Mouse (Mus musculus): ENCODE results near the gene Lcn12. TPM values are rescaled to one million over a fixed set of nuclear protein-coding genes. Genes with fewer than 3 reads are reported as not detected.

Lcn12 gene
- polyA plus RNA-seq, 1 experiment from 2014 or later, result not detected

DNA sequence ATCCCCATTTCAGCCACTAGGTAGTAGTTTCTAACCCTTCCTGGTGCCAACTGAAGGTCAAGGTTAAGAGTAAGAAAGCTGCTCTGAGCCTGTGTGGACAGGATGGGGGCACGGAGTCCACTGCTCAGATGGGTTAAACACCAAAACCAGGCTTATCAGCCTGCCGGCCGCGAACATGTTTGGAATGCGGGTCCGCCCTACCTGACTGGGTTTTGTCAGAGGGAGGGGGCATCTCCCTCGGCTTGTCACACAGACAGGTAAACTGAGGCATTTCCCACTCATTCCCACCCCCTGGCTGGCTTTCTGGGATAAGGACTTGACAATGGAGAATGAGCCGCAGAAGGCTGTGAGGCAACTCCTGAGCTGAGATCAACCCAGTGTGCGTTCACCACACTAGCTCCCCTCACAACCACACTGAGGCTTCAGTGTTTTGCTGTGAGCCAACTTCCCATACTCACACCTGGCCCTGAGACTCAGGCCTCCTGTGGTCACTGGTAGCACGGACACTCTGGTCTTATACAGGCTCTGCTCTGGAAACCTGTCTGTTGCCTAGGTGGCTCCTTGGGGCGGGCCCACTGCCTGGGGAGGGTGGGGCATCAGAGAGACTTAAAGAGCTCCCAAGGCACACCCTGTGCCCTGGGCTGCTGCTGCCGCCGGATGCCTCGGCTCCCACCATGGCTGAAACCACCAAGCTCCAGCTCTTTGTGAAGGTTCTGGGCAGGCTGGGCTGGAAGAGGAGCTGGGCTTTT, 37.3 kb downstream of the Lcn12 start, which contains the start of gene Clic3:
Gene Clic3, plus strand, starts transcription at position 634 of the 749 bp plus-strand sequence.
- H3K27me3 ChIP-seq (ENCODE audit: control insufficient read depth, insufficient read depth, low read length), result no peaks in the 10 kb centered on the region
- H3K9ac ChIP-seq (ENCODE audit: low read length), result no peak within 1 kb of the TSS
- WGBS, result 43% methylated on average over 14 of the region's 14 CpGs
- no peak within 1 kb of the TSS for H3K4me3 ChIP-seq (ENCODE audit: low read length)
- H3K27ac ChIP-seq (ENCODE audit: low read length), result no peak within 1 kb of the TSS
- H3K36me3 ChIP-seq (ENCODE audit: control insufficient read depth, insufficient read depth), result no peaks in the 10 kb centered on the region; the same call in 1 of the 2 replicates
- no peak for ATAC-seq (replicated peaks; ENCODE audit: extremely low read depth, insufficient read depth, low FRiP score)
- H3K4me1 ChIP-seq (ENCODE audit: control insufficient read depth, insufficient read depth, low read length), result peaks cover 22% of the 10 kb centered on the region
- H3K4me2 ChIP-seq (ENCODE audit: low read depth, low read length), result no peak within 1 kb of the TSS
- no peaks in the 10 kb centered on the region for H3K9me3 ChIP-seq (replicated peaks; ENCODE audit: control insufficient read depth, low read length)

DNA sequence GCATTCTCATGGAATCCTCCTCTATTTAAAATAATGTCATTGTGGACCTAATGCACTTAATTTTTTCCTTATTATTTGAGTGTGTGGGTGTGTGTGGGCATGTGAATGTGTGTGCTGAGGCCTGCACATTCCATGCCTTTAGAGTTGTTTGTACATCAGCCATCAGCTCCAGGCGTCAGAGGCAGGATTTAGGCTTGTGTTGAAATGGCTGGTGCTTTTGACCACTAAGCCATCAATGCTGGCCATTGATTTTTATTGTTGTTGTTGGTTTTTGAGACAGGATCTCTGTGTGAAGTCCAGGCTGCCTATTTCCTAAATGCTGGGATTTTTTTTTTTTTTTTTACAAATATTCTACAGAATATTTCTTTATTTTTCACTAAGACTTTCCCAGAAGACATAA, 40.8 kb downstream of the Lcn12 start:
- Histone ChIP-seq H3K9me3 (replicated peaks; ENCODE audit: control insufficient read depth, low read length) (no peaks in the 10 kb centered on the region), H3K4me2 (ENCODE audit: low read depth, low read length) (no peak overlapping the region), H3K4me1 (ENCODE audit: control insufficient read depth, insufficient read depth, low read length) (0 out of 2 replicates have a peak, but pooled peaks cover 4% of the 10 kb centered on the region), H3K9ac (ENCODE audit: low read length) (no peak overlapping the region), H3K36me3 (ENCODE audit: control insufficient read depth, insufficient read depth) (no peaks in the 10 kb centered on the region; the same call in 1 of the 2 replicates), H3K27me3 (ENCODE audit: control insufficient read depth, insufficient read depth, low read length) (no peaks in the 10 kb centered on the region), H3K4me3 (ENCODE audit: low read length) (no peak overlapping the region), H3K27ac (ENCODE audit: low read length) (no peak overlapping the region)
- WGBS, result 56% methylated on average over 1 of the region's 1 CpGs
- no peak for ATAC-seq (replicated peaks; ENCODE audit: extremely low read depth, insufficient read depth, low FRiP score)

DNA sequence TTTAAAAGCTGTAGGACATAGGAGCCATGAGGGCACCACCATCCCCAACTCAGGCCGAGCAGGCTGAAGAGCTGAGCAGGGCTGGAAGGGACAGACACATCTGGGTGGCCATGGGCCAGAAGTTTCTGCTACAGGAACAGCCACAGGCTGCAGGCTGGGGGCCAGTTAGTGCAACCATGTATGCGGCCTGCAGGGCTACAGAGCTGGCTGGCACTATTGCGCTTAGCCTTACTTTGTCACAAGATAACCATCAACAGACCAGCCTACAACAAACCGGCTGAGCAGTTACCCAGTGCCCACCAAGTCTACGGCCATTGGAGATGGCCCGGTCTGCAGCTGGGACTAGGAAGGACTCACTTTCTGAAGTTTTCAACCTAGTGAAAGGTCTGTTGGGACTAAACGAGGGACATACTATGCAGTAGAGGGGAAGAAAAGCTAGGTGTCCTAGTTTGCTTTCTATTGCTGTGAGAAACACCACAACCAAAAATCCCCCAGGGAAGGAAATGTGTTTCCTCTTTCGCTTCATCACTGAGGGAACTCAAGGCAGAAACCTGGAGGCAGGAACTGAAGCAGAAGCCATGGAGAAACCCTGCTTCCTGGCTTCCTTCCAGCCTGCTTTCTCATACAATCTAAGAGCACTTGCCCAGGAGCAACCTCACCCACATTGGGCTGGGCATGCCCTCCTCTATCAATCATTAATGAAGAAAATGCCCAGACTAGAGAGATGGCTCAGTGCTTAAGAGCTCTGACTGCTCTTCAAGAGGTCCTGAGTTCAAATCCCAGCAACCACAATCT, 42.7 kb downstream of the Lcn12 start:
- Histone ChIP-seq H3K27ac (ENCODE audit: low read length) (no peak overlapping the region), H3K9me3 (replicated peaks; ENCODE audit: control insufficient read depth, low read length) (no peaks in the 10 kb centered on the region), H3K4me1 (ENCODE audit: control insufficient read depth, insufficient read depth, low read length) (0 out of 2 replicates have a peak, but pooled peaks cover 2% of the 10 kb centered on the region), H3K4me3 (ENCODE audit: low read length) (no peak overlapping the region), H3K36me3 (ENCODE audit: control insufficient read depth, insufficient read depth) (no peaks in the 10 kb centered on the region), H3K4me2 (ENCODE audit: low read depth, low read length) (no peak overlapping the region), H3K9ac (ENCODE audit: low read length) (no peak overlapping the region), H3K27me3 (ENCODE audit: control insufficient read depth, insufficient read depth, low read length) (no peaks in the 10 kb centered on the region)
- 78% methylated on average over 8 of the region's 8 CpGs for WGBS
- ATAC-seq (replicated peaks; ENCODE audit: extremely low read depth, insufficient read depth, low FRiP score), result no peak

DNA sequence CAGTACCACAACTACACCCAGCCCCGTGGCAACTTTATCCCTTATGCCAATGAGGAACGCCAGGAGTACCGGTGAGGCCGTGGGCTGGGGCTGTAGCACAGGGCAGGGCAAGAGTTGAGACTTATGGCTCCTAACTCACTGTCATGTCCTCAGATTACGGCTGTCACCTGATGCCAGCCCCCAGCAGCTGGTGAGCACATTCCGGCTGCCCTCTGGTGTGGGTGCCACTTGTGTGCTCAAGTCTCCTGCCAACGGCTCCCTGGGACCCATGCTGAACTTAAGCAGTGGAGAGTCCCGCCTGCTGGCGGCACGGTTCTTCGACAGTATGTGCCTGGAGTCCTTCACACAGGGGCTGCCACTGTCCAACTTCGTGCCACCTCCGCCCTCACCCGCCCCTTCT, 51.0 kb downstream of the Lcn12 start:
- H3K4me1 ChIP-seq (ENCODE audit: control insufficient read depth, insufficient read depth, low read length), result no peaks in the 10 kb centered on the region
- no peak overlapping the region for H3K4me3 ChIP-seq (ENCODE audit: low read length)
- H3K9ac ChIP-seq (ENCODE audit: low read length), result no peak overlapping the region

DNA sequence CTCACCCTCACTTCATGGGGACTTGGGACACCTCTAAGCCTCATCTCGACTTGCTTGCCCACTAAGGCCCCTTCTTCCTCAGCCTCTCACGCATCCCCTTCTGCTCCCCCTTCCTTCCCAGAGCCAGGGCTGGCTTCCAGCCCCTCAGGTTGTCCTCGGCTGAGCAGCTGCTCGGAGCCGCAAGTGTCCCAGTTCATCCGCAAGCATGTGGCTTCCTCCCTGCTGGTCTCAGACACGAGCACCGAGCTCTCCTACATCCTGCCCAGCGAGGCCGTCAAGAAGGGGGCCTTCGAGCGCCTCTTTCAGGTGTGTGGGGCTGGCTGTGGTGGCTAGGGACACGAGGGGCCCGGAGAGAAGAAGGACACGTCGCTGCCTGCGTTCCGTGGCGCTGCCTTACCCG, 52.6 kb downstream of the Lcn12 start:
- 81% methylated on average over 20 of the region's 20 CpGs for WGBS
- Histone ChIP-seq H3K36me3 (ENCODE audit: control insufficient read depth, insufficient read depth) (peaks cover 8% of the 10 kb centered on the region; the same call in 1 of the 2 replicates), H3K9me3 (replicated peaks; ENCODE audit: control insufficient read depth, low read length) (no peaks in the 10 kb centered on the region), H3K4me3 (ENCODE audit: low read length) (no peak overlapping the region), H3K9ac (ENCODE audit: low read length) (no peak overlapping the region), H3K27ac (ENCODE audit: low read length) (no peak overlapping the region), H3K4me1 (ENCODE audit: control insufficient read depth, insufficient read depth, low read length) (no peaks in the 10 kb centered on the region), H3K27me3 (ENCODE audit: control insufficient read depth, insufficient read depth, low read length) (no peaks in the 10 kb centered on the region), H3K4me2 (ENCODE audit: low read depth, low read length) (no peak overlapping the region)
- no peak for ATAC-seq (replicated peaks; ENCODE audit: extremely low read depth, insufficient read depth, low FRiP score)

More for the DNA sequence above, 51.0 kb downstream of the Lcn12 start:
- Histone ChIP-seq H3K27ac (ENCODE audit: low read length) (no peak overlapping the region), H3K27me3 (ENCODE audit: control insufficient read depth, insufficient read depth, low read length) (no peaks in the 10 kb centered on the region), H3K36me3 (ENCODE audit: control insufficient read depth, insufficient read depth) (peaks cover 8% of the 10 kb centered on the region; the same call in 1 of the 2 replicates), H3K4me2 (ENCODE audit: low read depth, low read length) (no peak overlapping the region), H3K9me3 (replicated peaks; ENCODE audit: control insufficient read depth, low read length) (no peaks in the 10 kb centered on the region)
- WGBS, result 85% methylated on average over 14 of the region's 14 CpGs
- ATAC-seq (replicated peaks; ENCODE audit: extremely low read depth, insufficient read depth, low FRiP score), result no peak

Small RNA genes lying within 50 kb of the gene (microRNA-seq; reads per million reads assigned to microRNA genes)
- not detected for gene Mir3087

Other genes starting within 250 kb of the Lcn12 start
- gene AL732309.1, start 247.0 kb downstream of the Lcn12 start, polyA plus RNA-seq (2015; fragmentation: Nextera tagmentation; extraction: Ambion mirVana), result 2.2 and 3.1 TPM in 2 replicates
- gene Tmem203, start 238.5 kb downstream of the Lcn12 start, polyA plus RNA-seq (2015; fragmentation: Nextera tagmentation; extraction: Ambion mirVana), result 15.1 and 16.4 TPM in 2 replicates
- 4.3 and 5.9 TPM in 2 replicates for gene Tprn, start 231.3 kb downstream of the Lcn12 start, polyA plus RNA-seq (2015; fragmentation: Nextera tagmentation; extraction: Ambion mirVana)
- 154 and 157 TPM in 2 replicates for gene Ssna1, start 221.5 kb downstream of the Lcn12 start, polyA plus RNA-seq (2015; fragmentation: Nextera tagmentation; extraction: Ambion mirVana)
- 80.5 and 86.6 TPM in 2 replicates for gene Anapc2, start 221.4 kb downstream of the Lcn12 start, polyA plus RNA-seq (2015; fragmentation: Nextera tagmentation; extraction: Ambion mirVana)
- not detected in 2 replicates for gene Tmem210, start 205.8 kb downstream of the Lcn12 start, polyA plus RNA-seq (2015; fragmentation: Nextera tagmentation; extraction: Ambion mirVana)
- gene Lrrc26, start 204.0 kb downstream of the Lcn12 start, polyA plus RNA-seq (2015; fragmentation: Nextera tagmentation; extraction: Ambion mirVana), result 0.89 and 1.2 TPM in 2 replicates
- 0.14 TPM in 1 of 2 replicates, not detected in the other for gene Grin1, start 174.7 kb downstream of the Lcn12 start, polyA plus RNA-seq (2015; fragmentation: Nextera tagmentation; extraction: Ambion mirVana)
- 24.7 and 28.4 TPM in 2 replicates for gene Man1b1, start 161.6 kb downstream of the Lcn12 start, polyA plus RNA-seq (2015; fragmentation: Nextera tagmentation; extraction: Ambion mirVana)
- gene Dpp7, start 137.6 kb downstream of the Lcn12 start, polyA plus RNA-seq (2015; fragmentation: Nextera tagmentation; extraction: Ambion mirVana), result 10.3 and 10.6 TPM in 2 replicates
- gene Uap1l1, start 128.2 kb downstream of the Lcn12 start, polyA plus RNA-seq (2015; fragmentation: Nextera tagmentation; extraction: Ambion mirVana), result 18.8 and 19.3 TPM in 2 replicates
- gene Sapcd2, start 121.6 kb downstream of the Lcn12 start, polyA plus RNA-seq (2015; fragmentation: Nextera tagmentation; extraction: Ambion mirVana), result 21.1 and 22.5 TPM in 2 replicates
- gene Entpd2, start 98.0 kb downstream of the Lcn12 start, polyA plus RNA-seq (2015; fragmentation: Nextera tagmentation; extraction: Ambion mirVana), result 3.4 and 4.0 TPM in 2 replicates
- gene Npdc1, start 94.6 kb downstream of the Lcn12 start, polyA plus RNA-seq (2015; fragmentation: Nextera tagmentation; extraction: Ambion mirVana), result 30.8 TPM in 2 replicates
- 0.35 and 0.46 TPM in 2 replicates for gene Fut7, start 70.6 kb downstream of the Lcn12 start, polyA plus RNA-seq (2015; fragmentation: Nextera tagmentation; extraction: Ambion mirVana)
- gene Abca2, start 65.2 kb downstream of the Lcn12 start, polyA plus RNA-seq (2015; fragmentation: Nextera tagmentation; extraction: Ambion mirVana), result 5.4 and 5.8 TPM in 2 replicates
- gene Clic3, start 37.1 kb downstream of the Lcn12 start, polyA plus RNA-seq (2015; fragmentation: Nextera tagmentation; extraction: Ambion mirVana), result 8.0 and 17.9 TPM in 2 replicates
- gene Paxx, start 32.8 kb downstream of the Lcn12 start, polyA plus RNA-seq (2015; fragmentation: Nextera tagmentation; extraction: Ambion mirVana), result 37.6 and 40.4 TPM in 2 replicates
- 192 and 202 TPM in 2 replicates for gene Ptgds, start 23.9 kb downstream of the Lcn12 start, polyA plus RNA-seq (2015; fragmentation: Nextera tagmentation; extraction: Ambion mirVana)
- gene Fbxw5, start 6.8 kb upstream of the Lcn12 start, polyA plus RNA-seq (2015; fragmentation: Nextera tagmentation; extraction: Ambion mirVana), result 92.1 and 97.8 TPM in 2 replicates
- 3.9 and 4.3 TPM in 2 replicates for gene C8g, start 7.8 kb upstream of the Lcn12 start, polyA plus RNA-seq (2015; fragmentation: Nextera tagmentation; extraction: Ambion mirVana)
- 27.0 and 27.3 TPM in 2 replicates for gene Traf2, start 53.0 kb upstream of the Lcn12 start, polyA plus RNA-seq (2015; fragmentation: Nextera tagmentation; extraction: Ambion mirVana)
- 288 and 303 TPM in 2 replicates for gene Edf1, start 63.9 kb upstream of the Lcn12 start, polyA plus RNA-seq (2015; fragmentation: Nextera tagmentation; extraction: Ambion mirVana)
- 2.7 and 19.0 TPM in 2 replicates for gene Mamdc4, start 80.9 kb upstream of the Lcn12 start, polyA plus RNA-seq (2015; fragmentation: Nextera tagmentation; extraction: Ambion mirVana)
- gene Phpt1, start 81.3 kb upstream of the Lcn12 start, polyA plus RNA-seq (2015; fragmentation: Nextera tagmentation; extraction: Ambion mirVana), result 180 and 190 TPM in 2 replicates
- 0.05 and 0.10 TPM in 2 replicates for gene Ajm1, start 87.8 kb upstream of the Lcn12 start, polyA plus RNA-seq (2015; fragmentation: Nextera tagmentation; extraction: Ambion mirVana)
- gene Rabl6, start 114.6 kb upstream of the Lcn12 start, polyA plus RNA-seq (2015; fragmentation: Nextera tagmentation; extraction: Ambion mirVana), result 42.7 and 48.9 TPM in 2 replicates
- gene Ccdc183, start 123.8 kb upstream of the Lcn12 start, polyA plus RNA-seq (2015; fragmentation: Nextera tagmentation; extraction: Ambion mirVana), result 0.07 and 0.11 TPM in 2 replicates
- gene Tmem141, start 128.1 kb upstream of the Lcn12 start, polyA plus RNA-seq (2015; fragmentation: Nextera tagmentation; extraction: Ambion mirVana), result 20.0 and 25.6 TPM in 2 replicates
- 3.6 and 6.3 TPM in 2 replicates for gene Fcna, start 134.1 kb upstream of the Lcn12 start, polyA plus RNA-seq (2015; fragmentation: Nextera tagmentation; extraction: Ambion mirVana)
- gene Lcn8, start 159.2 kb upstream of the Lcn12 start, polyA plus RNA-seq (2015; fragmentation: Nextera tagmentation; extraction: Ambion mirVana), result not detected in 2 replicates
- gene Lcn5, start 164.0 kb upstream of the Lcn12 start, polyA plus RNA-seq (2015; fragmentation: Nextera tagmentation; extraction: Ambion mirVana), result not detected in 2 replicates
- gene Lcn6, start 182.9 kb upstream of the Lcn12 start, polyA plus RNA-seq (2015; fragmentation: Nextera tagmentation; extraction: Ambion mirVana), result not detected in 2 replicates
- not detected in 2 replicates for gene Lcn10, start 188.8 kb upstream of the Lcn12 start, polyA plus RNA-seq (2015; fragmentation: Nextera tagmentation; extraction: Ambion mirVana)
- not detected in 2 replicates for gene Obp2a, start 206.1 kb upstream of the Lcn12 start, polyA plus RNA-seq (2015; fragmentation: Nextera tagmentation; extraction: Ambion mirVana)
- gene Bmyc, start 212.8 kb upstream of the Lcn12 start, polyA plus RNA-seq (2015; fragmentation: Nextera tagmentation; extraction: Ambion mirVana), result 42.3 and 45.4 TPM in 2 replicates
- not detected in 2 replicates for gene Obp2b, start 243.1 kb upstream of the Lcn12 start, polyA plus RNA-seq (2015; fragmentation: Nextera tagmentation; extraction: Ambion mirVana)